Mouse (Mus musculus) yolk sac, embryonic 10.5 days (tissue): Measurements from ENCODE around the gene Pdzph1.

ENCODE experiments used
- DNase-seq: peaks from one replicate; pipeline ENCODE4 v3.0.0-alpha.2; 2017; ENCODE audit warnings: low spot score

Pdzph1 gene

DNA sequence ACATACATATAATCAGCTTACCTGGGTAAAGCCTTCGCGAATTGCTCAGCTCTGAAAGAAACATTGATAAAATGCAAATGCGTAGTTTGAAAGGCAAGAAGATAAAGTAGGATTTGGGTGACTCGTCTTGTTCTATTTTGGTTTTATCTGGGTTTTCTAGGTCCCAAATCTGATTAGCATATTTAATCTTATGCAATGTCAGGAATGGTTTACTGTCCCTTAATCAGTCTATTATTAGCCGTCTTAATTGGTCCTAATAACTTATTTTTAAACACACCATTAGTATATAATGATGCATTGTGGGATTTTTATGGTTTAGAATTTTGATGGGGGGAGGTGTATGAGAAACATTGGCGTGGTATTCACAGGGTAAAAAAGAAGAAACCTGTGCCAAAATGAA, at the start of gene Pdzph1:
Gene Pdzph1 (minus strand): TSS at position 101 of the 400 bp plus-strand sequence.
- no peak for DNase-seq

- no peak for DNase-seq
Measured at GRCm38 (mm10) chr17:59039754-59040153, 48.6 kb upstream of the Pdzph1 start.

GRCm38 (mm10) chr17:59033445-59033844, 42.3 kb upstream of the Pdzph1 start:
- no peak for DNase-seq

DNA sequence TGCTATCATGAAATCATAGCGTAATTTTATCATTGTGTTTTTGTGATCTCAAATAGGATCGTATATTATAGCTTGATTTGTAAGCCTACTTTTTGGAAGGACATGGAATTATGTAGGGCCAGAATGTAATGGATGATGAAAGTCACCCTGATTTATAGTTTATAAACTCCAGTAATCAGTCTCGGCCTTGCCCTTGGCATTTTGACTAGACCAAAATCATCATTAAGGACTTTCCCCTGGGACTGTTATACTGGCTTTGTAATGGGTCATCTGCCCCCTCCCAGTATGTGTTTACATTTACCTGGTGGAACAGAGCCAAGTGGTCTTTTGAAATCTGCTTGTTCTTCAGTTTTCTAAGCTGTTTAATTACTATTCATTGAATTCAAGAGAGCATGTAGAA, 35.2 kb upstream of the Pdzph1 start:
- no peak for DNase-seq

DNA sequence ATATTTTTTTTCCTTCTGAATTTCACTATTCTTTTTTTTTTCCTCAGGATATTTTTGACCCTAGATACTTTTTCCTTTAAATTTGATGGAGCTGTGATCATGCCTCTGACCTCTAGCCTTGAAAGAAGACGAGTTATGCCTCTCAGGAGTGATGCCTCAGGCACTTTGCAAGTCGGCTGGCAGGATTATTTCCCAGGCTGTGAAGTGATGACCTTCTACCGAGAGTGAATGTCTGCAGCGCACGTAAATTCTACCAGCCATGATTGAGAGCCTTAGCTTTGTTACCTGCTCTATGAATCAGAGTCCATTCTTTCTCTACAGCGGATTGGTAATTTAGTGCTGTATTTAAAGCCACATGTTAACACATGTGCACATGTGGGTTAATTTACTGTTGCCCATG, 33.3 kb upstream of the Pdzph1 start:
- no peak for DNase-seq

GRCm38 (mm10) chr17:59023971-59024370, 32.8 kb upstream of the Pdzph1 start:
- DNase-seq, result no peak

DNA sequence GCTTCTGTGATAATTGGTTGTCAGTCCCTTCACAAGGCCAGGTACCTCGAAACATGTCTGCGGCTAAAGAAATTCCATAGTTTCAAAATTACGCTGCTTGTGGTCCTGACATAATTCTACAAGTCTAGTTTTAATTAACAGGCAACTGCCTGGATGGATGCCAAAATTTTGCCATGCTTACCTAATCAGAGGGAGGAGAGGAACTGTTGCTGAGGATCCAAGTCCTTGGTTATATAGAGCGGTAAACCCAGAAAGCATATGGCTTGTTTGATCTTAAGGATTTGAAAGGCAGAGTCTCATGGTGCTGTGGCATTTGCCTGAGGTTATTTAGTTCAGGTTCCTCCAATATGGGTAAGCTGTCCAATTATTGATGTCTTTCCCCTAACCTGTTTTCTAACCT, 27.5 kb upstream of the Pdzph1 start:
- DNase-seq, result no peak

DNA sequence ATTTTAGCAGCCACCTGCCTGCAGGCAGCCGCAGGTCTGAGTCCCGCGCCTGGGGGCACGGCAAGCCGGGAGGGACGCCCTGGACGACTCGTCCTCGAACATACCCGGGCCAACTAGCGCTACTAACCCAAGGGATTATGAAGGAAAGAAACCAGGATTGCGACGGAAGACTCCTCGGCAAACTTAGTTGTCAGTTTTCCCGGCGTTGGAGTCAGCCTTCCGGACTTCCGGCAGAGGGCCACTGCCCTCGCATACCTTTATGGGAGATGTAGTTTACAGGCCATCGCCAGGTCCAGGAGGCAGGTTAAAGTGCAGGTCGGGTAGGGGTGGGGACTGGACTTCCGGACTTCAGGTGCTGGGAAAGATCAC, 21.9 kb upstream of the Pdzph1 start, which contains the start of gene Nudt12:
Gene Nudt12 (minus strand): TSS at position 282 of the 369 bp plus-strand sequence.
- DNase-seq, result peak; percentile 77

GRCm38 (mm10) chr17:59012421-59013090, 21.4 kb upstream of the Pdzph1 start:
- DNase-seq, result peak; percentile 12

GRCm38 (mm10) chr17:59011546-59012307, 20.6 kb upstream of the Pdzph1 start:
- DNase-seq, result no peak

DNA sequence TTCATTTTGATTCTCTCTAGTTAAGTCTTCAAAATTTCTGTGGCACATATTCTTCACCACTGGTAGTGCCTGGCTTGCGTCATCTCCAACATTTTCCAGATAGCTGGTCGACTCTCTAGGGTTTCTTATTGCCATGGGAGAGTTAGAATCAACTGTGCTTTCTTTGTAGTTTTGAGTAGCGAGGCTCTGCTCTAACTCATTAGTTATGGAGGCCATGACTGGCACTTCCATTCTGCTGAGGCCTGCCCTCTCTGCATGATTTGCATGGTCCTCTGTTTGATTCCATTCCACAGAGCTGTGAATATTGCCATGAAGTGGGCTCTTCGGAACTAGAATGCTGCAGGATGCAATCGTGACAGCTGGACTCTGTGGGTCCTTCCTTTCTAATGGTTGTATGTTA, 17.9 kb downstream of the Pdzph1 start:
- DNase-seq, result no peak

DNA sequence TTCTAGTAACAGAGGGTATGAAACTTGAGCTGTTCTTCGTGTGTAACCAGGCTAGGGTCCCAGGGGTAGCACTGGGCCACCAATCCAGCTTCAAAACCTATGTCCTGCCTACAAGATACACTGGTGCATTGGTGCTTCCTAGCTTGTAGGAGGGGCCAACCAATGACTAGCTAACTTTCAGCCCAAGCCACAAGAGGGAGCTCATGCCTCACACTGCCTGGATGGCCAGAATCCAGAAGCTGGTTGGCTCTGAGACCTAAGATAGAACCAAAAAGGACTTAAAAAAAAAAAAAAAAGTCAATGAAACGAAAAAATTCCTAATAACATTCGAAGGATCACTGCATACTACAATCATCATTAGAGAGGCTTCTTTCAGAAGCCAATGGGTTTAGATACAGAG, 31.3 kb downstream of the Pdzph1 start:
- DNase-seq, result no peak

- no peak for DNase-seq
Measured at GRCm38 (mm10) chr17:58957055-58957454, 34.1 kb downstream of the Pdzph1 start.

DNA sequence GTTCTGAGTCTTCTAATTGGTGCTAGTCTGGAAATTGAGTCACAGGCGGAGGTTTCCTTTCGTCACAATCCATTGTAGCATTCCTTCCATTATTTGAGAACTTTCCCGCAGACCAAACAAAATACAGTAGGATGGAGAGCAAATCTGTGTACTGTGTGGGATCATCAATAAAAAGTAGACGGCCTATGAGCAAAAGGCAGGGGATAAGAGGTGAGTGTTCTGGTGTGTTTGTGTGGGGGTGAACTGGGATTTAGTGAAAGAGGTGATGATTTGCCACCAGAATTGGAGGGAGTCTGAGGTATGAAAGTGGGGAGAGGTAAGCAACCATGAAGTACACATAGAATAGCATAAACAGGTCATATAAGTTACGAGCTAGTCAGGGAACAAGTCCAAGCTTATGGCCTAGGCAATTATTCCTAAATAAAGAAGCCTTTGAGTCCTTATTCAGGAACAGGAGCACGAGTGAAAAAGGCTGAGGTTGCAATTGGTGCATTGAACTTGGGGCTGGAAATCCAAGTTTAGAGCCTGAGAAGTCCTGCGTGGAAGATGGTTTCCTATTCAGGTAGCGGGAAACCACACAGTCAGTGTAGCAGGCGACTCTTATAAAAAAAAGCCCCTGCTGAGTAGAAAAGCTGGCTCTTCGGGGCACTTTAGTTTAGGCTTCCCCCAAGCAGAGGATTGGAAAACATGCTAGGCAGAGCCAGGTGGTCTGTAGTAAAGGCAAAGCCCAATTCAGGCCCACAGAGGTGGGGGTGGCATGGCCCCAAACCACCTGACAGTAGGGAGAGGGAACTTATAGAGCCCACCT, 48.0 kb downstream of the Pdzph1 start:
- no peak for DNase-seq

- DNase-seq, result no peak
Measured at GRCm38 (mm10) chr17:58938598-58938997, 52.6 kb downstream of the Pdzph1 start.

DNA sequence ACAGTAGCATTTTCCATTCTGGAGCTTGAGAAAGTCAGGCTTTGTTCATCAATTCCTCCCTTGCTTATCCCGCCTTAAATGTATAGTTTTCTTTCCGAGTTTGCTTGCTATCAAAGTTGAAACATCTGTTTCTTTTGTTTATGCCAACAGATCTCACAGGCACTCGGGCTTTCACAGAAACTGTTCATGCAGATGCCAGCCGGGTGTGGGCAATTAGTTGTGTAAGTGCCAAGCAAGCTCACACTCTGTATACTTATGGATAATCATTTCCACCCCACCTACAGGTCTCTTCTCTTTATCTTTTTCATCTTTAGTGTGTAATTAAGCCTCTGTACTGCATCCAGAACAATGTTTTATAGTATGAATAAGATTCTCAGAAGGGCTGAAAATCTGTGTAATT, 53.6 kb downstream of the Pdzph1 start:
- no peak for DNase-seq

DNA sequence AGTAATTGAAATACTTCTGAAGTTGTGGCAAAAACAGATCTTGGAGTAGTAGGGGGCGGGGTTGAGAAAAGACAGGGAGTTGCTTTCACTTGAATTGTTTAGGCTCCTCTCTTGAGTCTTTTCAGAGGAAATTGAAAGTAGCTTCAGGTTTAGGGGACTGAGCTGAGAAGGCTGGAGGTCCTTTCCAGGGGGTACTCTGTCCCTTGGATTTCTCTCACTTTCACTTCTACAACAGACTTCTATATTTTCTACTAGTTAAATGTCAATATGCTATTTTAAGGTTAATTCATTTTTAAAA, 58.2 kb downstream of the Pdzph1 start:
- DNase-seq, result no peak

DNA sequence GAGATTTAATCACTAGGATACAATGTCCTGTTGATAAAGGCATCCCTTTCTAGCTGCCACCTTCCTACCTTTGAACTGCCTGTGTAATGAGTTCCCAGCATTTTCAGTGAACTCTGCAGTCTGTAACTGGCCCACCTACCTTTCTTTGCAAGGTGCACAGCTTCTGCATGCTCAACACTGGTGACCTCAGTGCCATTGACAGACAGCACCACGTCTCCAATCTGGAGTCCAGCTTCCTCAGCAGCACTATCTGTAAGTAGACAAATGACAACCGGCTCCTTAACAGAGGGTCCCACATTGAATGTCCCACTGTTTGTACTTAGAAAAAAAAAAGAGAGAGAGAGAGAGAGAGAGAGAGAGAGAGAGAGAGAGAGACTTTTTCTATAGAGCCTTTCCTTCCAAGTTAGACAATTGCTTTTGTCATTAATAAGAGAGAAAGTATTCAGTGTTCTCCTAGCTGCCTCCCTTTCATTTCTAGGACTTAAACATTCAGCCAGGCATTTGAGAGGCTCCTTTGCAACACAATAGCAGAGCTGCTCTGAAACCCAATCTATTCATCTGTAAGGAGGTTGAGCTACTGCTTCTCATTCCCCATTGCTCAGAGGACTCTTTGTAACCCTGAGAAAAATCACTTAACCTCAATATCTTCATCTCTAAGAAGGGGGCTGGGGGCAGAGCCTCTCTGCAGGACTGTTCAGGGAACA, 58.7 kb downstream of the Pdzph1 start:
- no peak for DNase-seq

GRCm38 (mm10) chr17:58924754-58925546, 66.2 kb downstream of the Pdzph1 start:
- DNase-seq, result no peak

- no peak for DNase-seq
Measured at GRCm38 (mm10) chr17:58923901-58924476, 67.2 kb downstream of the Pdzph1 start.

GRCm38 (mm10) chr17:58923316-58923866, 67.8 kb downstream of the Pdzph1 start:
- DNase-seq, result no peak
